ENCODE assay signal across 7 mouse cellular contexts in genomic region chr17:24839842-24840241, GRCm38 (mm10). TPM values are rescaled to one million over a fixed set of nuclear protein-coding genes. Genes with fewer than 3 reads are reported as not detected.
DNase-seq lines count a peak whose midpoint lies in the region; ATAC-seq and TF ChIP-seq lines count a peak whose summit lies in the region.

TSS of gene Hagh (plus strand) at chr17:24840143.

- H3K27me3 ChIP-seq in forebrain, embryonic 12.5 days: peaks cover 26% of the 10 kb centered on the region
- H3K27me3 ChIP-seq in limb, embryonic 15.5 days: peaks cover 18% of the 10 kb centered on the region
- no peaks in the 10 kb centered on the region for H3K27me3 ChIP-seq in stomach, embryonic 16.5 days (ENCODE audit: control insufficient read depth, insufficient read depth, low read length)

- no peaks in the 10 kb centered on the region for H3K36me3 ChIP-seq in ES-E14 (ENCODE audit: control insufficient read depth, insufficient read depth, low read length, poor library complexity, severe bottlenecking)
- H3K36me3 ChIP-seq in forebrain, embryonic 12.5 days (replicated peaks): no peaks in the 10 kb centered on the region
- H3K36me3 ChIP-seq in limb, embryonic 15.5 days: no peaks in the 10 kb centered on the region
- no peaks in the 10 kb centered on the region for H3K36me3 ChIP-seq in stomach, embryonic 16.5 days (ENCODE audit: control insufficient read depth, insufficient read depth, low read length)

- no peak for DNase-seq in ES-E14 (ENCODE audit: low read depth, low spot score)
- DNase-seq in heart, postnatal 4 days: no peak
- no peak for DNase-seq in retina, postnatal 1 day

- ATAC-seq in CD4-positive, CD25-positive, alpha-beta regulatory T cell, adult 4 months: no peak
- ATAC-seq in forebrain, embryonic 12.5 days (ENCODE audit: low FRiP score): no peak
- ATAC-seq in limb, embryonic 15.5 days (ENCODE audit: insufficient number of reproducible peaks, low FRiP score, low TSS enrichment, low read depth): no peak
- no peak for ATAC-seq in stomach, embryonic 16.5 days (ENCODE audit: insufficient read depth, low FRiP score)

- in situ Hi-C loops in ES-E14 (cut with MboI; ENCODE audit: low sequenced_read_pairs in 2 of 2, unreplicated experiment in 2 of 2): no loop called here

- no peaks in the 10 kb centered on the region for H3K9me3 ChIP-seq in ES-E14 (ENCODE audit: control insufficient read depth, insufficient read depth, low read depth, low read length)
- no peaks in the 10 kb centered on the region for H3K9me3 ChIP-seq in forebrain, embryonic 12.5 days
- H3K9me3 ChIP-seq in limb, embryonic 15.5 days: no peaks in the 10 kb centered on the region
- H3K9me3 ChIP-seq in stomach, embryonic 16.5 days (replicated peaks; ENCODE audit: control insufficient read depth, low read length): no peaks in the 10 kb centered on the region

- no peak within 1 kb of the TSS for H3K9ac ChIP-seq in ES-E14 (ENCODE audit: insufficient read depth, low read depth, low read length, poor library complexity, severe bottlenecking)
- no peak within 1 kb of the TSS for H3K9ac ChIP-seq in forebrain, embryonic 12.5 days
- H3K9ac ChIP-seq in limb, embryonic 15.5 days: no peak within 1 kb of the TSS
- H3K9ac ChIP-seq in stomach, embryonic 16.5 days (ENCODE audit: low read length): no peak within 1 kb of the TSS

- WGBS in forebrain, embryonic 12.5 days: 80% methylated on average over 8 of the region's 8 CpGs
- 60% methylated on average over 8 of the region's 8 CpGs for WGBS in limb, embryonic 15.5 days
- 57% methylated on average over 8 of the region's 8 CpGs for WGBS in stomach, embryonic 16.5 days

- H3K4me2 ChIP-seq in forebrain, embryonic 12.5 days: no peak within 1 kb of the TSS
- 0 out of 2 replicates have a peak within 1 kb of the TSS, but pooled peaks have one; percentile 7 for H3K4me2 ChIP-seq in limb, embryonic 15.5 days
- H3K4me2 ChIP-seq in stomach, embryonic 16.5 days (ENCODE audit: low read depth, low read length): no peak within 1 kb of the TSS; the same call in 1 of the 2 replicates

- H3K4me1 ChIP-seq in ES-E14 (ENCODE audit: control insufficient read depth in 2 of 2, insufficient read depth in 2 of 2, low read length in 2 of 2, poor library complexity in 1 of 2): 0 out of 4 replicates have a peak, but pooled peaks cover 0 to 1% of the 10 kb centered on the region in 2 experiments
- H3K4me1 ChIP-seq in forebrain, embryonic 12.5 days: no peaks in the 10 kb centered on the region
- H3K4me1 ChIP-seq in limb, embryonic 15.5 days: no peaks in the 10 kb centered on the region
- H3K4me1 ChIP-seq in stomach, embryonic 16.5 days (ENCODE audit: control insufficient read depth, insufficient read depth, low read length): no peaks in the 10 kb centered on the region

- H3K4me3 ChIP-seq in ES-E14 (ENCODE audit: insufficient read depth in 1 of 2, low read depth in 1 of 2, low read length in 2 of 2, poor library complexity in 1 of 2, severe bottlenecking in 1 of 2): no peak within 1 kb of the TSS
- H3K4me3 ChIP-seq in forebrain, embryonic 12.5 days (replicated peaks): no peak within 1 kb of the TSS
- H3K4me3 ChIP-seq in limb, embryonic 15.5 days: no peak within 1 kb of the TSS; the same call in 1 of the 2 replicates
- H3K4me3 ChIP-seq in stomach, embryonic 16.5 days (replicated peaks; ENCODE audit: low read length): peak within 1 kb of the TSS; percentile 9; the same call in 1 of the 2 replicates

- H3K27ac ChIP-seq in ES-E14 (ENCODE audit: insufficient read depth, low read depth, low read length, poor library complexity, severe bottlenecking): no peak within 1 kb of the TSS
- H3K27ac ChIP-seq in forebrain, embryonic 12.5 days: no peak within 1 kb of the TSS
- H3K27ac ChIP-seq in limb, embryonic 15.5 days: peak within 1 kb of the TSS; percentile 43
- H3K27ac ChIP-seq in stomach, embryonic 16.5 days (ENCODE audit: low read length): peak within 1 kb of the TSS; percentile 80

TF ChIP-seq in ES-E14, 5 proteins besides CTCF, POLR2A, EP300 and RAD21:
- TF ChIP-seq ZC3H11A (IDR thresholded peaks at IDR 0.05; ENCODE audit: borderline replicate concordance, low read depth, low read length): no peak
- no peak for TF ChIP-seq HCFC1 (IDR thresholded peaks at IDR 0.05; ENCODE audit: borderline replicate concordance, insufficient read depth, low read length)

RNA-seq across cellular contexts. Expression of gene Hagh, which starts in this region (rescaled TPM):
- polyA plus RNA-seq in CD4-positive, CD25-positive, alpha-beta regulatory T cell, adult 4 months (2017; shearing (Covaris generic)): 10 to 100 TPM; 27.0 to 31.8 TPM
- 37.3 and 40.5 TPM in 2 replicates for total RNA-seq in ES-E14 (2012; rRNA removed)
- 24.8 and 27.1 TPM in 2 replicates for polyA plus RNA-seq in forebrain, embryonic 12.5 days (2016; fragmentation: Nextera tagmentation; extraction: Ambion mirVana)
- total RNA-seq in heart, postnatal 4 days (2021): 10 to 100 TPM; 77.6 to 82.3 TPM
- 37.7 and 43.3 TPM in 2 replicates for polyA plus RNA-seq in limb, embryonic 15.5 days (2015; fragmentation: Nextera tagmentation; extraction: Ambion mirVana)
- polyA plus RNA-seq in stomach, embryonic 16.5 days (2015; fragmentation: Nextera tagmentation; extraction: Ambion mirVana): 50.9 and 53.1 TPM in 2 replicates

Comparison
In these comparisons a context has a peak if more than half of its experiments do, and no peak if none do; other contexts are left out.
1. H3K27ac ChIP-seq: peak in limb, embryonic 15.5 days (single experiment) and stomach, embryonic 16.5 days (single experiment); none in ES-E14 (single experiment) and forebrain, embryonic 12.5 days (single experiment).